Mouse (Mus musculus) neural tube, embryonic 10.5 days (tissue): ENCODE data around the gene 4930404H24Rik.

Experiments used
- DNase-seq: peaks from one replicate; pipeline ENCODE4 v3.0.0-alpha.2; 2017; ENCODE audit warnings: low spot score; ENCODE audit errors: extremely low spot score

Gene 4930404H24Rik

DNA sequence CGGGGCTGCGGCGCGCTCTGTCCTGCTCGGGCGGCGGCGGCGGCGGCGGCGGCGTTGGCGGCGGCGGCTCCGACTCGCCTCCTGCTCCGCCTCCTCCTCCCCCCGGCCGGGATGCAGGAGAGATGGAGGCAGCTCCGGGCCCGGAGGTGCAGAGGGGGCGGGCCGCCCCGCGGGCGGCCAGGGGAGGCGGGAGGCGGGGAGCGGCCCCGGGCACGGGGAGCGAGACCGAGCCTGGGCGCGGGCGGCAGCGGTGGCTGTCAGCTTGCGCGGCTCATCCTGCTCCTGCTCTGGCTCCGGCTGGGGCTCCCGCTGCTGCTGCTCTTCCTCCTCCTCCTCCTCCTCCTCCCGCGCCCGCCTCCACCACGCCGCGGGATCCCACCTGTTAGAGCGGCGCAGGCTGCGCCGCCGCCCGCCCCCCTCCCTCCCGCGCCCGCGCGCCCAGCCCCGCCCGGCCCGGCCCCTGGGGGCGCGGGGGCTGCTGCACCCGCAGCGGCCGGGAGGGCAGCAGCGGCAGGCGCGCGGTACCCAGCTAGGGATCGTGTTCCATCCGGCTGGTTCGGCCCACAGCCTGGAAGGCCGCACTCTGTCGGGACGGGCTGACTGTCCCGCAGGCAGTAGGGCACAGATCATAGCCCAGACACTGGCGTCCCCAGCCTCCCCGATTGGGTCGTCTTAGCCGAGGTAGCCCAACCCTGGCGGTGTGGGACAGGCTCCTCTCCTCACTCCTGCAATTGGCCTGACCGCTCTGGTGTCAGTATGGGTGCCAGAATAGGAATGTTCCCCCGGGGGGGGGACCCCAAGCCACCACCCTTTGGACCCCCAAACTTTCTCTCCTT is 37.6 kb downstream of the 4930404H24Rik start, which contains the start of gene Nol4l:
Gene Nol4l, minus strand, starts transcription at position 41 of the 836 bp plus-strand sequence.
- peak; percentile 68 for DNase-seq

DNA sequence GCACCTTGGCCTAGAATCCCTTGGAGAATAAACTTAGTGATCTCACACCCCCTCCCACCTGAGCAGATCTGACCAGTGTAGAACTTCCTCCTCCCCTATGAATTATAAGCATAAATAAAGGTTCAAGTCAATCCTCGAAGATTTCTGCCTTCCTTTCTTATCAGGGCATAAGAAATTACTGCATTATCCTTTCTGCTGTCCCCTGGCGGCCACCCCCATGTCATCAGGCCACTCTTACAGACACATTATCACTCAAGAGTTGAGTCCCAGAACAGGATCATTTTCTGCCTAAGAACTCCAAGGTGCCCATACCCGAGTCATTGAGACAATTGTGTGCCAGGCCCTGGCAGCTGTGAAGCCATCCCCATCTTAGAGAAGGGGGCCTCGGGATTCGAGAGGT is 38.4 kb downstream of the 4930404H24Rik start:
- DNase-seq, result no peak

DNA sequence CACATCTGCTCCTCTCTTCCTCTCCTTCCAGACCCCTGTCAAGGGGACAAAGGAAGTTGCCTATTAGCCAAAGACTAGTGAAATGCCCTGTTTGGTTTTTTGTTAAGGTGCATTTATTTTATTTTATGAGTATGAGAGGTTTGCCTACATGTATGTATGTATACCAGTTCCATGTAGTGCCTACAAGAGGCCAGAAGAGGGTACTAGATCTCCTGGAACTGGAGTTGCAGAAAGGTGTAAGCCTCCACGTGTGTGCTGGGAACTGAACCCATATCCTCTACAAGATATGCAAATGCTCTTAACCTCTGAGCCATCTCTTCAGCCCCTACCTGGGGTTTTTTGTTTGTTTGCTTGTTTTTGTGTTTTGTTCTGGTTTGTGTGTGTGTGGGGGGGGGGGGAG is 41.4 kb downstream of the 4930404H24Rik start:
- no peak for DNase-seq

DNA sequence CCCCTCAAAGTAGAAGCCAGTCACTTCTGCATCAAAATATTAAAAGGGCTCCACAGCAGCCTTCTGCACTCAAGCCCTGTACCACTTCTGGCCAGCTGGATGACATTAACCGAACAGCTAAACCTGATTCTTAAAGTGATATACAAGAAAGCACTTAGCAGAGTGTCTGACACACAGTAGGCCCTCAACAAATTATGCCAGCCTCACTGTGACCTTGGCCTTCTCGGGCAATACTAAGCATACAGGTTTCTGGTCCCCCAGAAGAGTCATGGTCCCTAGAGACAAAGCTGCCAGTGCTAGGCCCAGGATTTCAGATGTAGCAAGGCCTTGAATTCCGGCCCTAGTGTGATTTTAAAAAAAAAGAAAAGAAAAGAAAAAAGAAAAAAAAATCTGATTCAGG is 46.3 kb downstream of the 4930404H24Rik start:
- no peak for DNase-seq

DNA sequence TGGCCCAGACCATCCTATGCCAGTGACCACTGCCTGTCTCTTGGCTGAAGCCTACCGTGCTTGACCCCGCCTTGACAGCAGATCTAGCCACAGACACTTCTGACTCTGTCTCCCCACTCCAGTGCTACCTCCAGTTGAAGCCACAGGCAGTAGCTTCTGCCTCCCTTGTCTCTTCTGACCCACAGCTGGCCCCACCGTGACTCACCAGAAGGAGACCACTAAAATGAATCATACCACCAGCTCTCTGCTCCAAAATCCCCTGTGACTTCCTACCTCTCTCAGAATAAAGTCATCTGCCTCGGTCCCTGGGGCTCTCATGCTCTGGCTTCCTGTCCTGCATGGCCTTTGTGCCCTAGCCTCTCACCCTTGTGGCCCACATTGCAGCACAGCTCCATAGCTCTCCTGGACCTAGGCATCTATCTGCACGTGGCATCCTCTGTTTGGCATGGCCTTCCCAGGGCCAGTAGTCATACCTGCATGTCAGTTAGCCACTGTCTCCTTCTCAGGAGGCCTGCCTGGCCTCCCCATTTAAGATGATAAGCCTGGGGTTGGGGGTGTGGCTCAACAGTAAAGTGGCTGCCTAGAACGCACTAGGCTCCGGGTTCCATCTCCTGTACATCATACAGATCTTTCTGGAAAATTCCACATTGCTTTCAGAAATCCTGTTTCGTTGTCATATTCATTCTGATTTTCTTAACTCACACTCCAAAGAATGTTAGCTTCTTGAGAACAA is 50.5 kb downstream of the 4930404H24Rik start:
- no peak for DNase-seq
